Mouse (Mus musculus): ENCODE data around the gene Ptpn6.

DNA sequence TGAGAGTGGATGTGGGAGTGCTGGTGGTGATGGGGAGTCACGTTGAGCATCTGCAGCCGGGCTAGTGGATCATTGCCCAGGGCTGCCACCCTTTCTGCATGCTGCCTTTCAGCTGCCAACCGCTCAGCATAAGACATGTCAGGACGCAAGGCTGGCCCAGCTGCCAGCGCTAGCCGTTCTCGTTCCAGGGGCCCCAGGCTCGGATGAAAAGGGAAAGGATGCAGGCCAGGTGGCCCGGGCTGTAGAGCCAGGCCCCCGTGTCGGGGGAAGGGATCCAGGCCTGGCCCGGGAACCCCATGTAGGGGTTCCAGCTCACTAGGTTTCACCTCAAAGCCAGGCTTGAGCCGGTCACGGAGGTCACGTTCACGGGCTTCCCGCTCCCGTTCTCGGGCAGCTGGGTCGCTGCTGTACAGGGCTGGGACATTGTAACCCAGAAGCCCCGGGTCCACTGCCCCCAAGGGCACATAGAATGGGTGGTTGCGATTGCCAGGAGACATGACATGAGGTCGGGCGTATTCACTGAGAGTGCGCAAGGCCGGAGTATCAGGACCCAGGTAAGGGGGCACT, 6.3 kb upstream of the Ptpn6 start:
- TF ChIP-seq CTCF (IDR thresholded peaks at IDR 0.05; ENCODE audit: insufficient read depth, low read length): no peak
- TF ChIP-seq POLR2A (IDR thresholded peaks at IDR 0.05; ENCODE audit: borderline replicate concordance, extremely low read depth, low read depth, low read length): no peak
